Mouse (Mus musculus) limb, embryonic 13.5 days (tissue): Measurements from ENCODE around the gene Zfp605. TPM values are rescaled to one million over a fixed set of nuclear protein-coding genes. Genes with fewer than 3 reads are reported as not detected.

ENCODE experiments used
- polyA plus RNA-seq: library from polyadenylated mRNA; unstranded; fragments of >200 nt; fragmentation: Nextera tagmentation; extraction: Ambion mirVana; gene quantifications from 2 replicates; pipeline ENCODE4 v1.2.1, GENCODE M21; 2015

Zfp605 gene
- polyA plus RNA-seq, 1 experiment from 2014 or later: 5.3 TPM

Other genes with a start within 250 kb of the Zfp605 start
- gene Gm15446, start 186.7 kb upstream of the Zfp605 start, polyA plus RNA-seq: 0.89 and 1.0 TPM in 2 replicates
- gene Zfp932, start 113.6 kb upstream of the Zfp605 start, polyA plus RNA-seq: 27.5 and 28.2 TPM in 2 replicates
- gene Gm17655, start 37.6 kb upstream of the Zfp605 start, polyA plus RNA-seq: 3.7 and 5.1 TPM in 2 replicates
- 1.0 and 1.1 TPM in 2 replicates for gene Gm35315, start 15.7 kb upstream of the Zfp605 start, polyA plus RNA-seq
- 1.6 and 1.9 TPM in 2 replicates for gene Plcxd1, start 10.1 kb upstream of the Zfp605 start, polyA plus RNA-seq
- gene Gtpbp6, start 1.9 kb upstream of the Zfp605 start, polyA plus RNA-seq: 33.6 and 33.7 TPM in 2 replicates
- 30.1 and 32.3 TPM in 2 replicates for gene Chfr, start 25.8 kb downstream of the Zfp605 start, polyA plus RNA-seq
- 24.6 and 29.3 TPM in 2 replicates for gene Golga3, start 66.6 kb downstream of the Zfp605 start, polyA plus RNA-seq
- gene Ankle2, start 120.9 kb downstream of the Zfp605 start, polyA plus RNA-seq: 28.7 and 34.1 TPM in 2 replicates
- gene Pgam5, start 159.8 kb downstream of the Zfp605 start, polyA plus RNA-seq: 79.0 and 79.1 TPM in 2 replicates
- 8.0 and 9.7 TPM in 2 replicates for gene Pxmp2, start 176.1 kb downstream of the Zfp605 start, polyA plus RNA-seq
- gene Pole, start 176.2 kb downstream of the Zfp605 start, polyA plus RNA-seq: 31.5 and 32.8 TPM in 2 replicates
- 0.92 TPM in 2 replicates for gene P2rx2, start 233.1 kb downstream of the Zfp605 start, polyA plus RNA-seq
- gene Lrcol1, start 234.6 kb downstream of the Zfp605 start, polyA plus RNA-seq: not detected in 2 replicates